Mouse (Mus musculus) MEL-GATA-1-ER (cell line): ENCODE data around the gene Nrap.
A peak's percentile ranks its signal among the peaks of the same experiment; 100 is the strongest.
"Not testable (repeated sequence)": the region's sequence is repeated elsewhere in the genome, so short reads cannot be mapped to it uniquely, and the experiment has no call there.

ENCODE experiments used
- DNase-seq: peaks from one replicate; pipeline ENCODE4 v3.0.0-alpha.2; 2012; ENCODE audit warnings: low read depth; ENCODE audit errors: extremely low read depth

Nrap gene

GRCm38 (mm10) chr19:56389879-56390278, at the start of gene Nrap:
Gene Nrap, minus strand, starts transcription at chr19:56390037.
- no peak for DNase-seq

DNA sequence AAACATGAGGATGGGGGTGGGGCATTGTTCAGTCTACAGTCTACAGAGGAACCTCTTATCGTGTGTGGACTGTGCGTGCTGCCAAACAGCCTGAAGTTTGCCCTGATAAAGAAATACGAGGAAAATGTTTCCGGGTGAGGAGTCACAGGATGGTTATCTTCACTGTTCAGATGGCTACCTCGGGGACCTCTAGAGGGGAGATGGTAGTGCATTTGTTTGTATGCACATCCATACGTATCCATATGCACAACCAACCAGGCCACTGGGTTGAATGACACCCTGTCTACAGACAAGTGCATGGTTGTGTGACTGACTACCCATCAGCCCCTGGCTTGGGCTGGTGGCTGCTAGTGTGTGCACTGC, 49.2 kb upstream of the Nrap start:
- DNase-seq, result peak; percentile 82

GRCm38 (mm10) chr19:56438357-56439071, 48.7 kb upstream of the Nrap start:
- no peak for DNase-seq

GRCm38 (mm10) chr19:56436380-56436779, 46.5 kb upstream of the Nrap start:
- DNase-seq, result no peak

GRCm38 (mm10) chr19:56433581-56433980, 43.7 kb upstream of the Nrap start:
- no peak for DNase-seq

DNA sequence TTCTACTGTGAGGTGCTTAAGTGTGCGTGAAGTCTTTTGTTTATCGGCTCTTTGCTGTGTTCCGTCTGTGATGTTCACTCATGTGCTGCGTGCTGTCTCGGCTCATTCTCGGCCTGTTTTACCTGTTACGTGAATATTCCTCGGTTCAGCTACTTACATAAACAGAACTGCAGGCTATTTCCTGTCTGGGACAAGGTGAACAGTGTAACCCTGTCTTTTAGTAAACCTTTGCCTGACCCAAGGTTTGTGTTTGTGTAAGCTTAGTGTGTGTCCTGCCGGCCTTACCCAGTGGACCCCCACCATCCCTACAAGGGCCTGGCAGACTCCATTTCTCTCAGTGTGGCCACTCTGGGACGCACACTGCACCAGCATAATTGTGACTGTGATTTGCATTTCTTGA, 42.9 kb upstream of the Nrap start:
- no peak for DNase-seq

GRCm38 (mm10) chr19:56430369-56430768, 40.5 kb upstream of the Nrap start:
- no peak for DNase-seq

- DNase-seq, result no peak
Observed at GRCm38 (mm10) chr19:56425492-56425891, 35.7 kb upstream of the Nrap start.

GRCm38 (mm10) chr19:56424606-56425395, 35.0 kb upstream of the Nrap start:
- DNase-seq, result no peak

GRCm38 (mm10) chr19:56423370-56423769, 33.5 kb upstream of the Nrap start:
- DNase-seq, result no peak

GRCm38 (mm10) chr19:56422476-56423338, 32.9 kb upstream of the Nrap start:
- DNase-seq, result peak; percentile 26

- no peak for DNase-seq
Observed at GRCm38 (mm10) chr19:56420345-56420744, 30.5 kb upstream of the Nrap start.

- no peak for DNase-seq
Observed at GRCm38 (mm10) chr19:56419452-56419851, 29.6 kb upstream of the Nrap start.

DNA sequence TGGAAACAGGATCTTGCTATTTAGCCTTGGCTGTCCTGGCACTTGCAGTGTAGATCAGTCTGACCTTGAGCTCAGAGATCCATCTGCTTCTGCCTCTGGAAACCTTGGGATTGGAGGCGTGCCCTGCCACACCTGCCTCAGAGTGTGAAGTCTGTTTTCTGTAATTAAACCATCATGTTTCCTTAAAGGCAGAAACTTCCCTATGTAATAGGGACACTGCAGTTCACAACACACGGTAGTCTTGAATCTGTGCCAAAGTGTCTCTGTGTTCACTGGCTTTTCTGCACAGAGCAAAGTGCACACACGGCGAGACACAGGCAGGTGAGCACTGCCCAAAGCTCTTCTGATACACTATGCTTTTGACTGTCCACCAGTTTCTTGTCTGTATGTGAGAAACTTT, 28.6 kb upstream of the Nrap start:
- no peak for DNase-seq

GRCm38 (mm10) chr19:56409884-56410283, 20.0 kb upstream of the Nrap start:
- DNase-seq, result not testable (repeated sequence)

GRCm38 (mm10) chr19:56406581-56406980, 16.7 kb upstream of the Nrap start:
- DNase-seq, result no peak

DNA sequence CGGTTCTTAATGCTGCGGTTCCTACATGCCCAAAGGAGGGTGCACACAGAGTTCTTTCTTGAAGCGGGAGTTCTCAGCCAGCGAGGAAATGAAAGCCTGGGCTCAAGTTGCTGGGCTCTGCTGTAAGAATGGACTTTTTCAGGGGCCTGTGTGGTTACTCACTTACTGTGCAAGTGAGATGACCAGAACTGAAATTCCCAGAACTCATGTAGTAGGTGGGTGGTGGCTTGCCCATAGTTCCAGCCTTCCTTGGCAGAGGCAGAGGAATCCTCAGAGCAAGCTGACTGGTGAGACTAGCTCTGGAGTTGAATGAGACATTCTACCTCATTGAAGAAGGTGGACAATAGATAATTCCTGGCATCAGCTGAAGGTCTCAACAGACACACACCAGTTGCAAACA, 16.0 kb upstream of the Nrap start:
- no peak for DNase-seq

DNA sequence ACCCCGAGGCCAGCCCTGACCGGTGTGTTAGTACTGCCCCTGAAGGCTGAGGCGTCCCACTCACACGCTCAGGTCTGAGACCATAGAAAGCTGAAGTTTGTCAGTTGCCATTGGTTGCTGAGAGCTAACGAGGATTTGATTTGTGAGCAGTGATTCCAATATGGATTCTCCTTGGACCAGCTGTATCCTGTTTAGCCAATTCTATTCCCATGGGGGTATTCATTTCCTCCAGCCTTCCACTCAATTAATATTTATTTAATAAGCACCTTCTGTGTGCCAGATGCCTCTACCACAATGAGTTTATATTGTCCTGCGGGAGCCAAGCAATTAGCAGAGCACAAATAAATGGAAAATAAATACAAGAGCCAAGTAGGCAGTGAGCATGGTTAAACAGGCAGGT, 12.0 kb upstream of the Nrap start:
- DNase-seq, result no peak

DNA sequence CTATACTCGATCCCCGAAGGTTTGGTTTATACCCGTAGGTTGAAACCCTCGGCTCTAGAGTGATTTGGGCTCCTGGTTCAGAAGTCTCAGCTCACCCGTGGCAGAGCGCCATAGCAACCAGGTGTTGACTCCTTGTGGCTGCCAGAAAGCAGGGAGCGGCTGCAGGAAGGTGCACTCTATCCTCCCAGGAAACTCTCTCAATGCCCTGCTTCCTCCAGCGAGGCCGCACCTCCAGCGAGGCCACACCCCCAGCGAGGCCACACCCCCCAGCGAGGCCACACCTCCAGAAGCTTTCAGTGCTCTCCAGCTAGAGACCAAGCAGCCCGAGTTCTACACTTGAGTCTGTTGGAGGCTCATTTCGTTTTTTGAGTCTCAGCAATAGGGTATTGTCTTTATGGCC, 10.4 kb upstream of the Nrap start:
- DNase-seq, result peak; percentile 63

GRCm38 (mm10) chr19:56398528-56398795, 8.6 kb upstream of the Nrap start:
- DNase-seq, result no peak

- peak; percentile 73 for DNase-seq
Observed at GRCm38 (mm10) chr19:56397663-56398527, 8.1 kb upstream of the Nrap start.
